Mouse (Mus musculus) spleen, adult 10 weeks (tissue): ENCODE measurements around the gene Olfr385. TPM values are rescaled to one million over a fixed set of nuclear protein-coding genes. Genes with fewer than 3 reads are reported as not detected.

ENCODE experiments used
- polyA plus RNA-seq: library from polyadenylated mRNA; stranded (reverse); fragments of 350-450 nt; fragmentation: Illumina TruSeq; extraction: RNeasy Lipid Tissue Mini Kit (QIAGEN cat#74804); gene quantifications from one replicate; pipeline ENCODE4 v1.2.3, GENCODE M21; 2015; ENCODE audit warnings: low replicate concordance; ENCODE audit not compliant: insufficient read depth

Olfr385 gene
- polyA plus RNA-seq = not detected

GRCm38 (mm10) chr11:73592908-73593307, at the start of gene Olfr385:
Gene Olfr385 (minus strand): TSS chr11:73593008.

GRCm38 (mm10) chr11:73598294-73598693, 5.5 kb upstream of the Olfr385 start, which contains the start of gene Olfr384:
Gene Olfr384 (plus strand): TSS chr11:73598594.

Other genes with a start within 250 kb of the Olfr385 start
- not detected for gene Olfr20, start 242.2 kb downstream of the Olfr385 start, polyA plus RNA-seq
- not detected for gene Olfr376, start 221.8 kb downstream of the Olfr385 start, polyA plus RNA-seq
- not detected for gene Olfr1, start 193.4 kb downstream of the Olfr385 start, polyA plus RNA-seq
- not detected for gene Olfr378, start 164.5 kb downstream of the Olfr385 start, polyA plus RNA-seq
- gene Olfr380, start 135.5 kb downstream of the Olfr385 start, polyA plus RNA-seq = not detected
- gene Olfr381, start 101.4 kb downstream of the Olfr385 start, polyA plus RNA-seq = not detected
- not detected for gene Olfr382, start 75.8 kb downstream of the Olfr385 start, polyA plus RNA-seq
- gene Olfr384, start 5.6 kb upstream of the Olfr385 start, polyA plus RNA-seq = not detected
- not detected for gene Zfp735, start 95.8 kb upstream of the Olfr385 start, polyA plus RNA-seq
- gene Olfr389, start 187.7 kb upstream of the Olfr385 start, polyA plus RNA-seq = not detected
- not detected for gene Olfr390, start 190.0 kb upstream of the Olfr385 start, polyA plus RNA-seq
- gene Olfr391-ps, start 210.0 kb upstream of the Olfr385 start, polyA plus RNA-seq = not detected
- not detected for gene Olfr392, start 224.0 kb upstream of the Olfr385 start, polyA plus RNA-seq